Mouse (Mus musculus) heart, embryonic 15.5 days (tissue): ENCODE data around the gene Hist1h4n. TPM values are rescaled to one million over a fixed set of nuclear protein-coding genes. Genes with fewer than 3 reads are reported as not detected.

ENCODE experiments used
- microRNA-seq: library from miRNA; unstranded; fragments of <30 nt; microRNA quantifications from one replicate; pipeline ENCODE4, GENCODE M21; 2016
- polyA plus RNA-seq: library from polyadenylated mRNA; unstranded; fragments of >200 nt; fragmentation: Nextera tagmentation; extraction: Ambion mirVana; gene quantifications from 2 replicates; pipeline ENCODE4 v1.2.1, GENCODE M21; 2015

The Hist1h4n gene
- polyA plus RNA-seq, 1 experiment from 2014 or later = 6.2 TPM

Small RNAs within 50 kb of the gene (microRNA-seq; reads per million reads assigned to microRNA genes)
- gene Gm19658 = not detected
- gene Gm44346 = not detected
- gene Gm44466 = not detected

Other genes starting within 250 kb of the Hist1h4n start
- not detected in 2 replicates for gene Olfr1362, start 218.2 kb downstream of the Hist1h4n start, polyA plus RNA-seq
- not detected in 2 replicates for gene Olfr11, start 189.7 kb downstream of the Hist1h4n start, polyA plus RNA-seq
- gene Olfr1361, start 168.8 kb downstream of the Hist1h4n start, polyA plus RNA-seq = not detected in 2 replicates
- not detected in 2 replicates for gene Olfr1360, start 154.8 kb downstream of the Hist1h4n start, polyA plus RNA-seq
- not detected in 2 replicates for gene Olfr1359, start 134.1 kb downstream of the Hist1h4n start, polyA plus RNA-seq
- gene Hist1h2bl, start 116.1 kb downstream of the Hist1h4n start, polyA plus RNA-seq = 0.47 and 1.3 TPM in 2 replicates
- 9.9 and 11.4 TPM in 2 replicates for gene Hist1h2ai, start 115.8 kb downstream of the Hist1h4n start, polyA plus RNA-seq
- gene Hist1h3h, start 114.5 kb downstream of the Hist1h4n start, polyA plus RNA-seq = 1.5 and 5.4 TPM in 2 replicates
- 1.3 and 2.3 TPM in 2 replicates for gene Hist1h2bm, start 110.2 kb downstream of the Hist1h4n start, polyA plus RNA-seq
- gene Hist1h4j, start 97.1 kb downstream of the Hist1h4n start, polyA plus RNA-seq = 0.66 and 0.67 TPM in 2 replicates
- 1.3 and 3.0 TPM in 2 replicates for gene Hist1h4k, start 81.7 kb downstream of the Hist1h4n start, polyA plus RNA-seq
- 9.5 and 11.0 TPM in 2 replicates for gene Hist1h2ak, start 78.4 kb downstream of the Hist1h4n start, polyA plus RNA-seq
- gene Hist1h2bn, start 78.1 kb downstream of the Hist1h4n start, polyA plus RNA-seq = 2.0 and 3.0 TPM in 2 replicates
- 8.6 and 10.7 TPM in 2 replicates for gene Hist1h1b, start 51.6 kb downstream of the Hist1h4n start, polyA plus RNA-seq
- gene Hist1h3i, start 48.8 kb downstream of the Hist1h4n start, polyA plus RNA-seq = 56.3 and 60.4 TPM in 2 replicates
- gene Hist1h2an, start 45.0 kb downstream of the Hist1h4n start, polyA plus RNA-seq = 2.3 and 3.2 TPM in 2 replicates
- gene Hist1h2bp, start 44.7 kb downstream of the Hist1h4n start, polyA plus RNA-seq = 0.86 and 1.4 TPM in 2 replicates
- 7.2 and 7.3 TPM in 2 replicates for gene Hist1h2bq, start 22.0 kb downstream of the Hist1h4n start, polyA plus RNA-seq
- gene Hist1h2ao, start 21.7 kb downstream of the Hist1h4n start, polyA plus RNA-seq = 3.5 TPM in 1 of 2 replicates, not detected in the other
- gene Hist1h4m, start 20.4 kb downstream of the Hist1h4n start, polyA plus RNA-seq = not detected in 2 replicates
- gene Hist1h2ap, start 1.3 kb upstream of the Hist1h4n start, polyA plus RNA-seq = 1,372 and 1,424 TPM in 2 replicates
- 7.8 TPM in 2 replicates for gene Hist1h2br, start 1.5 kb upstream of the Hist1h4n start, polyA plus RNA-seq
- gene Zfp184, start 112.9 kb upstream of the Hist1h4n start, polyA plus RNA-seq = 3.8 and 5.1 TPM in 2 replicates
- gene Pom121l2, start 149.0 kb upstream of the Hist1h4n start, polyA plus RNA-seq = not detected in 2 replicates
- gene Prss16, start 177.5 kb upstream of the Hist1h4n start, polyA plus RNA-seq = 9.5 and 113 TPM in 2 replicates
- gene Hist1h2ah, start 203.4 kb upstream of the Hist1h4n start, polyA plus RNA-seq = 3.5 TPM in 1 of 2 replicates, not detected in the other
- gene Hist1h2bk, start 203.7 kb upstream of the Hist1h4n start, polyA plus RNA-seq = 1.6 and 1.7 TPM in 2 replicates
- 8.6 and 12.1 TPM in 2 replicates for gene Hist1h4i, start 209.2 kb upstream of the Hist1h4n start, polyA plus RNA-seq
- 11.2 and 12.4 TPM in 2 replicates for gene Hist1h2ag, start 210.7 kb upstream of the Hist1h4n start, polyA plus RNA-seq
- gene Hist1h2bj, start 211.0 kb upstream of the Hist1h4n start, polyA plus RNA-seq = 2.8 and 5.8 TPM in 2 replicates